Comparison of ENCODE assay signal across 18 mouse cellular contexts in genomic region chr2:105521841-105522240, GRCm38 (mm10).
DNase-seq lines count a peak whose midpoint lies in the region; ATAC-seq and TF ChIP-seq lines count a peak whose summit lies in the region.
"Had no signal": no experiment of that assay in that cellular context is flagged by ENCODE, and none has a peak within 500 bp of the region (broad histone marks: within the 10 kb centered on the region; RNA-seq: fewer than 3 reads in every experiment).

No protein-coding gene starts in this region.

- H3K4me2 ChIP-seq in heart, embryonic 12.5 days: no peak overlapping the region
- H3K4me2 ChIP-seq in kidney, embryonic 15.5 days: no peak overlapping the region
- H3K4me2 ChIP-seq: hindbrain, embryonic 13.5 days; limb, embryonic 12.5 days; neural tube, embryonic 13.5 days had no signal

- H3K9ac ChIP-seq in heart, embryonic 12.5 days: no peak overlapping the region
- H3K9ac ChIP-seq in kidney, embryonic 15.5 days: no peak overlapping the region
- H3K9ac ChIP-seq: hindbrain, embryonic 13.5 days; limb, embryonic 12.5 days; liver, embryonic 14.5 days; neural tube, embryonic 13.5 days had no signal

- H3K36me3 ChIP-seq in heart, embryonic 12.5 days: no peaks in the 10 kb centered on the region
- H3K36me3 ChIP-seq in kidney, embryonic 15.5 days: no peaks in the 10 kb centered on the region
- H3K36me3 ChIP-seq in limb, embryonic 10.5 days: no peaks in the 10 kb centered on the region
- H3K36me3 ChIP-seq: hindbrain, embryonic 13.5 days; limb, embryonic 12.5 days; neural tube, embryonic 13.5 days had no signal

- ATAC-seq in heart, embryonic 12.5 days (ENCODE audit: insufficient number of reproducible peaks, low FRiP score): no peak
- ATAC-seq in kidney, embryonic 15.5 days (replicated peaks; ENCODE audit: low FRiP score): peak; percentile 93
- ATAC-seq in megakaryocyte-erythroid progenitor cell, adult 5-6 weeks (replicated peaks; ENCODE audit: low FRiP score, low TSS enrichment, poor library complexity, severe bottlenecking): no peak
- ATAC-seq: lung, postnatal 0 days had no signal

- TF ChIP-seq POLR2A in cerebellum, adult 2 months (IDR thresholded peaks at IDR 0.05; ENCODE audit: borderline replicate concordance, insufficient read depth, low read length): no peak

- 24% methylated on average over 4 of the region's 4 CpGs for WGBS in heart, embryonic 12.5 days
- WGBS in kidney, embryonic 15.5 days: 10% methylated on average over 4 of the region's 4 CpGs
- 22% methylated on average over 4 of the region's 4 CpGs for WGBS in limb, embryonic 10.5 days
- WGBS in cerebellum, adult 2 months: 53% methylated on average over 4 of the region's 4 CpGs

- H3K27me3 ChIP-seq in heart, embryonic 12.5 days (replicated peaks): peaks cover 15% of the 10 kb centered on the region; the same call in 1 of the 2 replicates
- no peaks in the 10 kb centered on the region; the same call in 1 of the 2 replicates for H3K27me3 ChIP-seq in kidney, embryonic 15.5 days
- H3K27me3 ChIP-seq in limb, embryonic 10.5 days (ENCODE audit: low read depth, poor library complexity, severe bottlenecking): 0 out of 2 replicates have a peak, but pooled peaks cover 3% of the 10 kb centered on the region
- no peaks in the 10 kb centered on the region for H3K27me3 ChIP-seq in cerebellum, adult 2 months (ENCODE audit: control insufficient read depth, insufficient read depth, low read length)
- H3K27me3 ChIP-seq: CH12.LX had no signal

- H3K4me3 ChIP-seq in heart, embryonic 12.5 days: no peak overlapping the region
- H3K4me3 ChIP-seq in kidney, embryonic 15.5 days (replicated peaks): no peak overlapping the region
- no peak overlapping the region for H3K4me3 ChIP-seq in limb, embryonic 10.5 days
- no peak overlapping the region for H3K4me3 ChIP-seq in cerebellum, adult 2 months (replicated peaks; ENCODE audit: insufficient read depth, low read depth, low read length)
- H3K4me3 ChIP-seq: hindbrain, embryonic 13.5 days; limb, embryonic 12.5 days; neural tube, embryonic 13.5 days had no signal

- peaks cover 8% of the 10 kb centered on the region; the same call in 1 of the 2 replicates for H3K4me1 ChIP-seq in heart, embryonic 12.5 days (replicated peaks)
- peaks cover 15% of the 10 kb centered on the region for H3K4me1 ChIP-seq in kidney, embryonic 15.5 days
- peaks cover 9% of the 10 kb centered on the region; the same call in 1 of the 2 replicates for H3K4me1 ChIP-seq in limb, embryonic 10.5 days
- peaks cover 8% of the 10 kb centered on the region for H3K4me1 ChIP-seq in cerebellum, adult 2 months (ENCODE audit: control insufficient read depth, insufficient read depth, low read length)
- H3K4me1 ChIP-seq: limb, embryonic 12.5 days had no signal

- H3K9me3 ChIP-seq in heart, embryonic 12.5 days (replicated peaks): no peaks in the 10 kb centered on the region
- no peaks in the 10 kb centered on the region for H3K9me3 ChIP-seq in kidney, embryonic 15.5 days (replicated peaks)
- H3K9me3 ChIP-seq in limb, embryonic 10.5 days (replicated peaks): no peaks in the 10 kb centered on the region
- H3K9me3 ChIP-seq: hindbrain, embryonic 13.5 days; limb, embryonic 12.5 days; neural tube, embryonic 13.5 days had no signal

- no peak for TF ChIP-seq CTCF in cerebellum, adult 2 months (IDR thresholded peaks at IDR 0.05; ENCODE audit: borderline replicate concordance, insufficient read depth, low read depth, low read length)

- peak; percentile 80 for DNase-seq in heart, adult 11 months
- DNase-seq in embryo, embryonic 11 days: peak; percentile 23
- DNase-seq in limb, embryonic 10.5 days (ENCODE audit: low spot score): peak; percentile 18
- no peak for DNase-seq in c-Kit-positive CD71-positive TER-119-positive erythroid progenitor cells, embryonic 14.5 days (ENCODE audit: low spot score)
- DNase-seq in cerebellum, adult 2 months: no peak
- DNase-seq: cerebellum, postnatal 36 days; gastrocnemius, postnatal 25 days; heart, postnatal 14 days; thymus, postnatal 4 days had no signal

- H3K27ac ChIP-seq in heart, embryonic 12.5 days (ENCODE audit: poor library complexity, severe bottlenecking): no peak overlapping the region
- H3K27ac ChIP-seq in kidney, embryonic 15.5 days: 0 out of 2 replicates have a peak overlapping the region, but pooled peaks have one; percentile 13
- H3K27ac ChIP-seq in limb, embryonic 10.5 days: no peak overlapping the region
- no peak overlapping the region for H3K27ac ChIP-seq in cerebellum, adult 2 months (ENCODE audit: insufficient read depth, low read length)
- H3K27ac ChIP-seq: hindbrain, embryonic 13.5 days; limb, embryonic 12.5 days; liver, embryonic 14.5 days; neural tube, embryonic 13.5 days had no signal

Comparison
In these comparisons a context has a peak if more than half of its experiments do, and no peak if none do; other contexts are left out.
1. DNase-seq: peak in heart, adult 11 months (single experiment), embryo, embryonic 11 days (single experiment) and limb, embryonic 10.5 days (single experiment); none in c-Kit-positive CD71-positive TER-119-positive erythroid progenitor cells, embryonic 14.5 days (single experiment) and cerebellum, adult 2 months (0 of 2).